Mouse (Mus musculus): ENCODE results near the gene Arl5b.

DNA sequence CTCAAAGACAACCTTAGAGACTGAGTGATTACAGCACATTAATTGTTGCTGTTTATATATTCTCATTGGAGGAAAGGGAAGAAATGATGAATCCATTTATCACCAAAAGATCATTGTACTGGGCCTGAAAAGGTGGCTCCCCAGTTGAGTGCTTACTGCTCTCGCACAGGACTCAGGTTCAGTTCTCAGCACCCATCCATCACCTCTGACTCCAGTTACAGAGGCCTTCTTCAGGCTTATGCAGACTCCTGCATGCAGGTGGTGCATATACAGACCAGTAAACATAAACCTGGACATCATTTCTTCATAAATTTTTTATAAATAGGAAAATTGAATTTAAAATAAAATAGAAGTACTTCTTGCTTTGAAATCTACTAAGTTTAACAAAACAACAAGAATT is 41.1 kb upstream of the Arl5b start:
- no peak for TF ChIP-seq CTCF (IDR thresholded peaks at IDR 0.05; ENCODE audit: extremely low read depth, insufficient read depth, insufficient read length, insufficient replicate concordance)
- TF ChIP-seq POLR2A (IDR thresholded peaks at IDR 0.05; ENCODE audit: low read depth, low read length), result no peak
